Mouse (Mus musculus) limb, embryonic 11.5 days (tissue): ENCODE results near the gene Sftpd. TPM values are rescaled to one million over a fixed set of nuclear protein-coding genes. Genes with fewer than 3 reads are reported as not detected.

Experiments used
- ATAC-seq: fragments of 200-750 bp; cut with Nextera tagmentation; 2 replicates; pipeline ENCODE4 v1.8.0; 2017; ENCODE audit warnings: low read depth; ENCODE audit not compliant: insufficient number of reproducible peaks, low FRiP score, low TSS enrichment
- DNase-seq: peaks from one replicate; pipeline ENCODE4 v3.0.0-alpha.2; 2015; ENCODE audit warnings: low spot score
- H3K27ac ChIP-seq: fragments of 300-500 bp; sonication (generic); replicated peaks from 2 replicates; pipeline ENCODE4 v1.5.1; 2014; ENCODE audit warnings: low read depth, mild to moderate bottlenecking, low read length
- H3K27me3 ChIP-seq: fragments of 300-500 bp; sonication (generic); 2 replicates; pipeline ENCODE4 v1.6.1; 2014; ENCODE audit warnings: mild to moderate bottlenecking, low read length, mixed read lengths; ENCODE audit not compliant: control insufficient read depth, insufficient read depth
- H3K36me3 ChIP-seq: fragments of 300-500 bp; sonication (generic); 2 replicates; pipeline ENCODE4 v1.6.1; 2014; ENCODE audit warnings: mild to moderate bottlenecking, low read length, moderate library complexity, mixed read lengths; ENCODE audit not compliant: control insufficient read depth, insufficient read depth
- H3K4me1 ChIP-seq: fragments of 300-500 bp; sonication (generic); 2 replicates; pipeline ENCODE4 v1.6.1; 2014; ENCODE audit warnings: low read length, mixed read lengths; ENCODE audit not compliant: control insufficient read depth, insufficient read depth
- H3K4me2 ChIP-seq: fragments of 300-500 bp; sonication (generic); 2 replicates; pipeline ENCODE4 v1.6.1; 2014; ENCODE audit warnings: low read depth, mild to moderate bottlenecking, moderate library complexity; ENCODE audit not compliant: severe bottlenecking
- H3K4me3 ChIP-seq: fragments of 300-500 bp; sonication (generic); 2 replicates; pipeline ENCODE4 v1.5.1; 2014; ENCODE audit warnings: low read depth, low read length
- H3K9ac ChIP-seq: fragments of 300-500 bp; sonication (generic); 2 replicates; pipeline ENCODE4 v1.6.1; 2014; ENCODE audit warnings: mild to moderate bottlenecking, low read length
- H3K9me3 ChIP-seq: fragments of 300-500 bp; sonication (generic); 2 replicates; pipeline ENCODE4 v1.6.1; 2016; ENCODE audit warnings: low read length; ENCODE audit not compliant: control insufficient read depth
- WGBS: fragments of 180-500 bp; shearing (Covaris S2); extraction: QIAGEN DNeasy Blood & Tissue Kit; methylation state at CpG from one replicate; pipeline ENCODE4 v1.1.7; 2014; 5-methylcytosine and 5-hydroxymethylcytosine counted together
- polyA plus RNA-seq: library from polyadenylated mRNA; unstranded; fragments of >200 nt; fragmentation: Nextera tagmentation; extraction: Ambion mirVana; gene quantifications from 2 replicates; pipeline ENCODE4 v1.2.1, GENCODE M21; 2014

Sftpd gene
- polyA plus RNA-seq, 1 experiment from 2014 or later = not detected

DNA sequence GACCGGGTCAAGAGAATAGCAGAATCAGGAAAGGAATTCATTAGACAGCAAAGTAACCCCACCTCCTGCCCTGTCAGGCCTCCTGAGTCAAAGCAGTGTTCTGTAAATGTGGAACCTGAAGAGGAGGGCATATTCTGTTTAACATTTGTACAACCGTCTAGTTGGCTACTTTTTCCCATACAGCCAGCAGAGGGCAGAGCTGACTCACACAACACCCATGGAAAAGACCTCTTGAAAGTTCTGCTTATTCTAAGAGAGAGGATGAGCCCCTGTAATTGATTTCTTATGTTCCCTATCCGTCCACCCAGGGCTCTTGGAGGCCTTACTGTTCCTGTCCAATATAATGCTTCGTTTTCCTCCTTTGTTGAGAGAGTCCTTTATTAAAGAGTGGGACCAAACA, 57.0 kb downstream of the Sftpd start:
- no peaks in the 10 kb centered on the region for H3K4me1 ChIP-seq
- H3K4me2 ChIP-seq = no peak overlapping the region
- H3K9me3 ChIP-seq = no peaks in the 10 kb centered on the region
- 19% methylated on average over 4 of the region's 4 CpGs for WGBS
- no peaks in the 10 kb centered on the region for H3K36me3 ChIP-seq
- DNase-seq (peak; percentile 41), ATAC-seq (no peak)
- H3K9ac ChIP-seq = no peak overlapping the region
- no peak overlapping the region for H3K4me3 ChIP-seq
- H3K27me3 ChIP-seq = no peaks in the 10 kb centered on the region
- no peak overlapping the region for H3K27ac ChIP-seq

- Histone ChIP-seq H3K4me1 (no peaks in the 10 kb centered on the region), H3K9me3 (no peaks in the 10 kb centered on the region), H3K27me3 (no peaks in the 10 kb centered on the region), H3K27ac (no peak overlapping the region), H3K4me3 (no peak overlapping the region), H3K36me3 (no peaks in the 10 kb centered on the region), H3K9ac (no peak overlapping the region), H3K4me2 (no peak overlapping the region)
- WGBS = 91% methylated on average over 5 of the region's 5 CpGs
- no peak for DNase-seq
- no peak for ATAC-seq
Measured at GRCm38 (mm10) chr14:41124683-41125082, 60.3 kb downstream of the Sftpd start.

Other genes starting within 250 kb of the Sftpd start
- 79.5 and 87.0 TPM in 2 replicates for gene Tspan14, start 218.3 kb downstream of the Sftpd start, polyA plus RNA-seq
- gene Fam213a, start 171.4 kb downstream of the Sftpd start, polyA plus RNA-seq = 37.7 and 38.1 TPM in 2 replicates
- gene Dydc2, start 115.9 kb downstream of the Sftpd start, polyA plus RNA-seq = not detected in 2 replicates
- gene Dydc1, start 112.2 kb downstream of the Sftpd start, polyA plus RNA-seq = not detected in 2 replicates
- gene Mat1a, start 80.1 kb downstream of the Sftpd start, polyA plus RNA-seq = not detected in 2 replicates
- not detected in 2 replicates for gene Sftpa1, start 53.4 kb downstream of the Sftpd start, polyA plus RNA-seq
- not detected in 2 replicates for gene Mbl1, start 33.7 kb downstream of the Sftpd start, polyA plus RNA-seq
- gene Gm2832, start 93.7 kb upstream of the Sftpd start, polyA plus RNA-seq = not detected in 2 replicates
- not detected in 2 replicates for gene Gm5798, start 163.5 kb upstream of the Sftpd start, polyA plus RNA-seq
- gene Gm7945, start 201.2 kb upstream of the Sftpd start, polyA plus RNA-seq = not detected in 2 replicates
- gene Gm6482, start 223.1 kb upstream of the Sftpd start, polyA plus RNA-seq = not detected in 2 replicates